Mouse (Mus musculus): ENCODE measurements around the gene Schip1. TPM values are rescaled to one million over a fixed set of nuclear protein-coding genes. Genes with fewer than 3 reads are reported as not detected.
"Not testable (repeated sequence)": the region's sequence is repeated elsewhere in the genome, so short reads cannot be mapped to it uniquely, and the experiment has no call there.

Schip1 gene
- polyA plus RNA-seq, 1 experiment from 2014 or later: 164 TPM

DNA sequence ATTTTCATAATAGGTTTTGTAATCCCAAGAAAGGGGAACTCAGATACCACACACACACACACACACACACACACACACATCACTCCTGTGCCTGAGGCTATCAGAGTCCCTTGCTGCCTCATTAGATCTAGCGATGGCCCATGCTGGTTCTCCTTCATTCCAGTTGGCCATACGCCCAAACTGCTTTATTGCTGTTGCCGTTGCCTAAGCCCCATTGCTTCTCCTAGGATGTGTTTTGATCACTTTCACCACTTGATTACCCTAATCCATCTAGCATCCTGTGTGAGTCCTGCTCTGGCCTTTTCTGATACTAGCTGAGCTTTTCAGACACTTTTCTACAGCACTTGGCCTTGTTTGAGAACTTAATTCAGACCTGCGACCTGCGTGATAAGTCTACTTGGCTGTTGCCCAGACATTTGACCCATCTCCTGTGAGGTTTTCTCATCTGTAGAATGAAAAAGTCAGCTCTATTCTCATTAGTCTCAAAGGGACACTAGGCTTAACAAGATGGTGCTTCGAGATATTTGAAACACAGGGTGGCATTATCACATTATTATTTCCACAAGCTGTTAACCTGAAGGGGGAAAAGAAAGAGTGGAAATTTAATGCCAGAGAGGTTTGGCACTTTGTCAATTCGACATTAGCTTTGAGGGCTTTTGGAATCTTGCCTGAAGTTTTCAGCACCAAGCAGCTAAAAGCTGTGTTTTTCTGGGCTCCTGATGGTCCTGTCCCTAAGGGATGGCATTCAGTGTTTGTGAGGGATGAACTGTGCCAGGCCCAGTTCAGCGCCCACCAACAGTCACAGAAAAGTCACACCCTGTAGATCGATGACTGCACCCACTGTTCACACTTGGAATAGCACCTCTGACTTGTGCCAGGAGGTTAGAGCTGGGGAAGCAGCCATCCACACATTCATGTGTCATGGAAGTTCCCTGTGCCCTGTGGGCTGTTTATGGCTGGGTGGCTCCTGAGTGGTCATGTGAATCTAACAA, 7.1 kb downstream of the Schip1 start:
- WGBS: 41% methylated on average over 9 of the region's 9 CpGs
- Histone ChIP-seq H3K4me1 (peaks cover 10% of the 10 kb centered on the region), H3K36me3 (no peaks in the 10 kb centered on the region), H3K4me2 (no peak overlapping the region), H3K27ac (replicated peaks) (peak overlapping the region; percentile 41), H3K4me3 (replicated peaks) (no peak overlapping the region), H3K9ac (replicated peaks) (no peak overlapping the region), H3K27me3 (replicated peaks) (no peaks in the 10 kb centered on the region), H3K9me3 (replicated peaks) (no peaks in the 10 kb centered on the region)
- peak; percentile 82 for ATAC-seq (ENCODE audit: low FRiP score)

DNA sequence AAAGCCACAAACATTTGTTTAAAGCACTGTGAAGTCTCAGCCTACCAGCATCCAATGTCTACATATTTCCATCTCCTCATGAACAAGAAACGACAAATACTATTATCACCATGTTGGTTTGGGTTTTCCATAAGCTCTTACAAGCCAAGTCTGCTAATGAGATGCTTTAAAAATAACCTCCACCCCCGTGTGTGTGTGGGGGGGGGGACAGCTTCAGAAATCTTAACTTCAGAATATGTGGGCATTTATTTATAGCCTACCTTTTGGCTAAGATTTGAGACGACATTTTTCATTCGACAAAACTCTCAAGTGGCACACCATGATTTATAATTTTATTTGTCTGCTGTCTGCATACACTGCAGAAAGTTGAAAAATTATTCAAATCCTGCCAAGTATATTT, 12.8 kb downstream of the Schip1 start:
- H3K9me3 ChIP-seq (replicated peaks): no peaks in the 10 kb centered on the region
- H3K4me2 ChIP-seq: no peak overlapping the region
- WGBS: 68% methylated on average over 4 of the region's 4 CpGs
- H3K27me3 ChIP-seq (replicated peaks): no peaks in the 10 kb centered on the region
- H3K36me3 ChIP-seq: no peaks in the 10 kb centered on the region
- no peak for ATAC-seq (ENCODE audit: low FRiP score)
- H3K27ac ChIP-seq (replicated peaks): no peak overlapping the region
- H3K4me1 ChIP-seq: no peaks in the 10 kb centered on the region
- no peak overlapping the region for H3K4me3 ChIP-seq (replicated peaks)
- H3K9ac ChIP-seq (replicated peaks): no peak overlapping the region

DNA sequence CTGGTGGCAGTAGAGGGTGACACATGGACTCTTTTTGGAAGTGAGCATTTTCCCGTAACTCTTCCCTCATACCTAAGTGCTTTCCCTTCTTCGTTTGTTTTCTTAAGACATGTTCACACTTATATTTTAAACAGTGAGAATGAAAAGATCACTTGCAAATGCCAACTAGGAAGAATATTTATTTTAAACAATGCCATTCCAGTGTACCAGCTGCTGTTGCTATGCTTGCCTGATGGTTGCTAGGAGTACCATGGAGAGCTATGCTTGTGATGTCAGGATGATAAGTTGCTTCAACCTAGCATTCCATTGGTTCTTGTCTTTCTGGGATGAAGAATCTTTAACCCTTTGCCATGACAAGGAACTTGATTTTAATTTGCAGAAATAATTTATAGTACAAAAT, 20.4 kb downstream of the Schip1 start:
- Histone ChIP-seq H3K4me1 (no peaks in the 10 kb centered on the region), H3K36me3 (no peaks in the 10 kb centered on the region), H3K27ac (replicated peaks) (no peak overlapping the region), H3K4me2 (no peak overlapping the region), H3K4me3 (replicated peaks) (no peak overlapping the region), H3K9ac (replicated peaks) (no peak overlapping the region), H3K9me3 (replicated peaks) (no peaks in the 10 kb centered on the region), H3K27me3 (replicated peaks) (no peaks in the 10 kb centered on the region)
- WGBS: 38% methylated on average over 2 of the region's 2 CpGs
- ATAC-seq (ENCODE audit: low FRiP score): no peak

DNA sequence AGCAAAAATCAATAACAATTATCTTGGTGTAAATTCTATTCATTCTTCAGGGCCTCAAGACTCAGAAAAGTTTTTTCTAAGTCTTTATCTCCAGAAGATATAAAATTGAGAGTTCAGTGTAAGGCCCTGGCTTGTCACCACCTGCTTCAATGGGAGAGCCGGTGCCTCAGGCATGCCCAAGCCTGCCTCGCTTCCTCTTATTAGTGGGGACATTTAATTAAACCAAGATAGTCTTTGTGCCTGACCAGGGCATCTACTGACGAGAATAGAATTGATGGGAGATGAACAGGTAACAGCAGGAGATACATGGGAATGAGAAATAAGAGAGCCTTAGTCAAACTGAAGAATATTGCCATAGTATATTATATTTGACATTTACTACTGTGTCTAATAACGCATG, 27.5 kb downstream of the Schip1 start:
- no peak overlapping the region for H3K4me3 ChIP-seq (replicated peaks)
- no peak for ATAC-seq (ENCODE audit: low FRiP score)
- H3K9me3 ChIP-seq (replicated peaks): no peaks in the 10 kb centered on the region
- 39% methylated on average over 4 of the region's 4 CpGs for WGBS
- no peaks in the 10 kb centered on the region for H3K27me3 ChIP-seq (replicated peaks)
- no peak overlapping the region for H3K9ac ChIP-seq (replicated peaks)
- no peak overlapping the region for H3K27ac ChIP-seq (replicated peaks)
- H3K36me3 ChIP-seq: no peaks in the 10 kb centered on the region
- no peak overlapping the region for H3K4me2 ChIP-seq
- no peaks in the 10 kb centered on the region for H3K4me1 ChIP-seq

DNA sequence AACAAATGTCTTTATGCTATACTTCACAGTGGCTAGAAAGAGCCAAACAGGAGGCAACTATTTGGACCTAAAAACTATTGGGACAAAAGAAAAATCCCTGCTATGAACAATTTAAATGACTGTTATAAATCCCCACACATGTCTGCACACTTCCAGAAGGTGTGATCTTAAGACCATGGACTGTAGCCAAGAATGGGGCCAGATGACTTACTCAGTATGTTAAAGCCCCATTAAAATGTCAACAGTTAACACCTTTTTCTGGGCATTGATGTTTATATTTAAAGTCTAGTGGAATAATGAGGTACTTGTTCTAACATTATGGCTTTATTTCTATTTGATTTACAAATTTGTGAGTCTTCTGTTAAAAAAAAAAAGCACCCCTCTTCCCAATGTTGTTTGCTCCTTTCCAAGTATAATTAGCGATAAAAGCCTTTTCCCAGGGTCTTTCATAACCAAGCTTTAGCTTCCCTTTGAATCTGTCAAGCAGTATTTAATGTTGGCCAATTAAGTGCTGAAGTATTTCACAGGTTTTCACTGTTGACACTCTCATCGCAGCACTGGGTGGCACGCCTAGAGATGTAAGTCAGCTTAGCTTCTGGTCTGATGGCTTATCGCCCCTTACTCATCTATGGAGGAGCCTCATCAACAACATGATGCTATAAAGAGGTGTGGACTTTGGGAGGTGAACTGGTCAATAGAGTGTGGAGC, 32.3 kb downstream of the Schip1 start:
- Histone ChIP-seq H3K4me2 (no peak overlapping the region), H3K9me3 (replicated peaks) (no peaks in the 10 kb centered on the region), H3K4me1 (no peaks in the 10 kb centered on the region), H3K36me3 (no peaks in the 10 kb centered on the region), H3K4me3 (replicated peaks) (no peak overlapping the region), H3K27me3 (replicated peaks) (no peaks in the 10 kb centered on the region), H3K27ac (replicated peaks) (no peak overlapping the region), H3K9ac (replicated peaks) (no peak overlapping the region)
- WGBS: 65% methylated on average over 4 of the region's 4 CpGs
- no peak for ATAC-seq (ENCODE audit: low FRiP score)

DNA sequence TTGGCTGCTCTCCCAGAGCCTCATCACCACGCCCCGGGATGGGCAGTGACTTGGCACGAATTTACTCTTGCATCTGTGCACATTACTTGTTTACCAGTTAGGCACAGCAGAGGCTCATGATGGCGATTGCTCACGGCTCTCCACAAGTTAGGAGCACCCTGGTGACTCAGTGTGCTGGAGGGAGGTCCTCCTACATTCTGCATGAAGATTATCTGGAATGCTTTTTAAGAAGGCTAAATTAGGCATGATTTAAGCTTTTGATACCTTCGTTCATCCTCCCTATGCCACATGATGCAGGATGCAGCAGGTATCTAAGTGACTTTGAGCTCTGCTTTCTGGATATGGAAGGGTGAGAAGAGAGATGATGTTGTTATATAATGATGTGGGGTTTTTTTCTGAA, 35.0 kb downstream of the Schip1 start:
- H3K36me3 ChIP-seq; H3K9ac ChIP-seq (replicated peaks); ATAC-seq (ENCODE audit: low FRiP score); H3K27ac ChIP-seq (replicated peaks); H3K4me3 ChIP-seq (replicated peaks); H3K4me1 ChIP-seq; H3K27me3 ChIP-seq (replicated peaks); H3K4me2 ChIP-seq; H3K9me3 ChIP-seq (replicated peaks): not testable (repeated sequence)
- WGBS: 87% methylated on average over 6 of the region's 6 CpGs

DNA sequence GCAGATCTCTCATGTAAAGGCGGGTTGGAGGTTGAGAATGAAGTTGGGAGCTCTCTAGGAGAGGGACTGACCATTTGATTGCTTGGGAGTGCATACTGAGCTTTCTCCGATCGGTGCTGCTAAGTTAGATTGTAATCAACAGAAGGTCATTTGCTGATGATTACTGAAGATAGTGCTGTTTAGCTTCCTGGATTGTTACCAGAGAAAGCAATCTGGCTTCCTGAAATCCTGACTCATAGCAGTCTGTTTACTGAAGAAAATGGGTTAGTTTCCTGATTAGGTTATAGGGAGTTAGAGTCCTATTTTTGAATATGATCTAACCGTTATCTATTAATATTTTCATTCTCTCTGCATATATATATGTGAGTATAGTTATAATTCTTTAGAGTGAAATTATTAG, 36.7 kb downstream of the Schip1 start:
- Histone ChIP-seq H3K4me3 (replicated peaks) (no peak overlapping the region), H3K27me3 (replicated peaks) (no peaks in the 10 kb centered on the region), H3K9me3 (replicated peaks) (no peaks in the 10 kb centered on the region), H3K36me3 (no peaks in the 10 kb centered on the region), H3K27ac (replicated peaks) (no peak overlapping the region), H3K4me2 (no peak overlapping the region), H3K4me1 (peaks cover 9% of the 10 kb centered on the region), H3K9ac (replicated peaks) (no peak overlapping the region)
- ATAC-seq (ENCODE audit: low FRiP score): no peak
- WGBS: 83% methylated on average over 4 of the region's 4 CpGs

DNA sequence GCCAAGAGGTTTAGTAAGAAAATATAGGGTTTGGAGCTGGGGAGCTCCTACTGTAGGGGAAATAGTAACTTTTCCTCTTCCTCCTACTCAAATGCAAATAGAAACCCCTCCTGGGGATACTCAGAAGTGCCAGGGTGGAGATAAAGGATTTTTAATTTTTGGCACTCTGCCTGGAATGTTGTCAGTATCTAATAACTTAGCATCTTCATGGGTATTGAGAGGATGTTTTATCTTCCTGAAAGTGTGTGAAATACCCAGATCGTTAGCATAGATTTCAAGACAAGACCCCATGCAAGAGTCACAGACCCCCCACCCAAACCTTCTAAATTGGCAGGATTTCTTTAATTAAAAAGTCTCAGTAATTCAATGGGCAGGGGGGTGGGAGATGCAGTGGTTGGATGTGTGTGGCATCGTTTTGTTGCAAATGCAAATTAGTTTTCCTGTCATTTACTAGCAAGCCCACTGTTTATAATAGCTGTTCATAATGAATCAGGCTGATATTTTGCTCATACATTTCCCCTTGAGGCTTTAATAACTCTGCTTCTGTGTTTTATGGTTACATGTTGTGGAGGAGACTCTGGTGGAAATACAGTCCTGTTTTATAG, 40.6 kb downstream of the Schip1 start:
- H3K9ac ChIP-seq (replicated peaks): no peak overlapping the region
- no peaks in the 10 kb centered on the region for H3K9me3 ChIP-seq (replicated peaks)
- H3K36me3 ChIP-seq: no peaks in the 10 kb centered on the region
- H3K4me3 ChIP-seq (replicated peaks): no peak overlapping the region
- H3K27ac ChIP-seq (replicated peaks): no peak overlapping the region
- ATAC-seq (ENCODE audit: low FRiP score): peak; percentile 63; the same call in 1 of the 2 replicates
- no peaks in the 10 kb centered on the region for H3K27me3 ChIP-seq (replicated peaks)
- WGBS: 26% methylated on average over 2 of the region's 2 CpGs
- H3K4me1 ChIP-seq: peaks cover 12% of the 10 kb centered on the region
- H3K4me2 ChIP-seq: no peak overlapping the region

DNA sequence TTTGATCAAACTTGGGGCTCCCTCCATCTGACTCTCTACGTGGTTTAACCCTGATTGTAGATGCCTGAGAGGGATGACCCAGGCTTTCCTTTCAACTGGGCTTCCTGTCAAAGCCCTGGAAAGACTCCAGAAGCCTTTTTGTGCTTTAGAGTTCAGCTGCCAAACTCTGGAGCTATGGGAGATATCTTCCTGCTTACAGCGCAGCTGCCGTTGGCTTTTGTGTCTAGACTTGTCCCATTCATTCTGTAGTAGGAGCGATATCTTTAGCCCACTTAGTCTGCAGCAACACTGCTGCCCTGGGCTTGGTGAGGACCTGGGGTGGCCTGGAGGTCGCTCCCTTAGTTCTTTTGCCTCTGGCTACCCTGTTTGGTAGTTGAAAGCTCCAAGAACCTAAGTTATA, 56.7 kb downstream of the Schip1 start:
- no peak for ATAC-seq (ENCODE audit: low FRiP score)
- H3K9ac ChIP-seq (replicated peaks): no peak overlapping the region
- 59% methylated on average over 5 of the region's 5 CpGs for WGBS

DNA sequence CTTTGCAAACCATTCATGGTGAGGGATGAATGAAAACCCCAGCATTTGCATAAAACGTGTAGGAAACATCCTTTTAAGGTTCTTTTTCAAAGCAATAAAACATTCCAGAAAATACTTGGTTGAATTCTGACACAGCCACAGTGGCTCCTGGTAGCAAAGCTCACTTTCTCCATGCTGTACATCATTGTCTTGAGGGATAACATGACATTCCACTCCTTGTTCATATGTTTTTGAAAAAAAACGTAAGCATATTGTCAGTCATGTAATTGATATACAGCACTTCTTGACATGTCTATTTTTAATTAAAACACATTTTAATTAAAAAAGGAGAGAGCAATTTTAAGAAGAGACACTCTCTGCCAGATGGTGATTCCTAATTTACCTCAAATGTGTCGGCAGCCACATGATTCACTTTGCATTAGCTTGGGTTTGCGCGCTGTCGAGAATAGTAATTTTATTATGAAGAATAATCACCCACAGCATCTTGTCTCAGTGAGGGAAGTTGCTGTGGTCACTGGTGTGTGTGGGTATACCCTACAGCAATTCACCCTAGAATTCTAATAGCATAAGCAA, 61.8 kb downstream of the Schip1 start:
- Histone ChIP-seq H3K36me3 (no peaks in the 10 kb centered on the region), H3K4me2 (no peak overlapping the region), H3K4me1 (no peaks in the 10 kb centered on the region; the same call in 1 of the 2 replicates), H3K9ac (replicated peaks) (no peak overlapping the region), H3K27me3 (replicated peaks) (no peaks in the 10 kb centered on the region), H3K9me3 (replicated peaks) (no peaks in the 10 kb centered on the region), H3K27ac (replicated peaks) (no peak overlapping the region), H3K4me3 (replicated peaks) (no peak overlapping the region)
- 40% methylated on average over 6 of the region's 6 CpGs for WGBS
- no peak for ATAC-seq (ENCODE audit: low FRiP score)

More for the DNA sequence above, 56.7 kb downstream of the Schip1 start:
- H3K27ac ChIP-seq (replicated peaks): no peak overlapping the region
- no peak overlapping the region for H3K4me2 ChIP-seq
- no peak overlapping the region for H3K4me3 ChIP-seq (replicated peaks)
- no peaks in the 10 kb centered on the region for H3K27me3 ChIP-seq (replicated peaks)
- no peaks in the 10 kb centered on the region; the same call in 1 of the 2 replicates for H3K4me1 ChIP-seq
- H3K36me3 ChIP-seq: no peaks in the 10 kb centered on the region
- no peaks in the 10 kb centered on the region for H3K9me3 ChIP-seq (replicated peaks)

DNA sequence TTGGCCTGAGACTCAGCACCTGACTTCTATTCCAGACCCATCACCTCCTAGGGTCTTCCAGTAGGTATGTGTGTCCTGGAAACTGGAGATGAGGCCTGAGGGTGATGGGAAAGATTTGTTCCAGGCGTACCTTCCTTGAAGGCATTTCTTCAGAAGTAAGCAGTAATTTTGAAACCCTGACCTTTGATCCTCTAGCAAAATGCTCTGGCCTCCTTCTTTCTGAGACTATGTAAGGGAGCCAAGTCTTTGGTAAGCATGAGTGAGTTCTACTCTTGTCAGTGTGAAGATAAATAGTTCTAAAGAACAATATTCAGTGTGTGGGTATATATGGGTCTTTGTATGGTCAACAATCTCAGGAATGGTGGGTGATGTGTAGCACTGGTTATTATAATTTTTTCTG, 65.8 kb downstream of the Schip1 start:
- no peaks in the 10 kb centered on the region; the same call in 1 of the 2 replicates for H3K4me1 ChIP-seq
- no peak for ATAC-seq (ENCODE audit: low FRiP score)
- no peaks in the 10 kb centered on the region for H3K36me3 ChIP-seq
- H3K27me3 ChIP-seq (replicated peaks): no peaks in the 10 kb centered on the region
- no peak overlapping the region for H3K9ac ChIP-seq (replicated peaks)
- no peak overlapping the region for H3K4me3 ChIP-seq (replicated peaks)
- WGBS: 94% methylated on average over 1 of the region's 1 CpGs
- no peaks in the 10 kb centered on the region for H3K9me3 ChIP-seq (replicated peaks)
- no peak overlapping the region for H3K4me2 ChIP-seq
- no peak overlapping the region for H3K27ac ChIP-seq (replicated peaks)

Data from neural tube, embryonic 15.5 days (tissue).